Mouse (Mus musculus) T-helper 1 cell (primary cell): ENCODE measurements at regions not wholly inside any gene's neighbourhood (a gene's known extent, or its start where the extent isn't known, plus 50 kb on each side); places are given as distances from the start of the nearest gene placed in this dataset.
"Not testable (repeated sequence)": the region's sequence is repeated elsewhere in the genome, so short reads cannot be mapped to it uniquely, and the experiment has no call there.

ENCODE experiments used
- in situ Hi-C: fragments of 300-600 bp; cut with MboI, MseI; formaldehyde crosslinking; loops from one replicate; pipeline ENCODE4 v1.15.1; 2025; ENCODE audit warnings: high pct_unique_total_duplicates

DNA sequence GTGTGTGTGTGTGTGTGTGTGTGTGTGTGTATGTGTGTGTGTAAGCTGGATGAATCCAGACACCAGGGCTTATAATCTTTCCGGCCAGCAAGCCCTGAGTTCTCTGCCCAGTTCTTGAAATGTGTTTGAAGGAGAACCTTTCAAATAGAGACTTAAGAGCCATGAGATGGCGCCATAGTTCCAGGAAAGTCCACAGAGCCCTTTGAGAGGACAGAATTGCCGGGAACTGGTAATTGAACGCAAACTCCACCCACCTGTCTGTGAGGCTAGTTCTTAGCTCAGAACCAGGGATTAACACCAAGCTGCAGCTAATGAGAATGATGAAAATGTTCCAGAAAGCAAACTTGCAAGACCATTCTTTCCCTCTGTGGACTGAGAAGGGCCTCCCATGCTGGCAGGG is 72.2 kb downstream of the Trim42 start:
- in situ Hi-C loops, result no loop called here

GRCm38 (mm10) chr9:97295770-97296169 is 74.0 kb downstream of the Trim42 start:
- in situ Hi-C loops, result no loop called here

- in situ Hi-C loops, result no loop called here
These were observed 77.9 kb downstream of the Trim42 start for GRCm38 (mm10) chr9:97291870-97292269.

DNA sequence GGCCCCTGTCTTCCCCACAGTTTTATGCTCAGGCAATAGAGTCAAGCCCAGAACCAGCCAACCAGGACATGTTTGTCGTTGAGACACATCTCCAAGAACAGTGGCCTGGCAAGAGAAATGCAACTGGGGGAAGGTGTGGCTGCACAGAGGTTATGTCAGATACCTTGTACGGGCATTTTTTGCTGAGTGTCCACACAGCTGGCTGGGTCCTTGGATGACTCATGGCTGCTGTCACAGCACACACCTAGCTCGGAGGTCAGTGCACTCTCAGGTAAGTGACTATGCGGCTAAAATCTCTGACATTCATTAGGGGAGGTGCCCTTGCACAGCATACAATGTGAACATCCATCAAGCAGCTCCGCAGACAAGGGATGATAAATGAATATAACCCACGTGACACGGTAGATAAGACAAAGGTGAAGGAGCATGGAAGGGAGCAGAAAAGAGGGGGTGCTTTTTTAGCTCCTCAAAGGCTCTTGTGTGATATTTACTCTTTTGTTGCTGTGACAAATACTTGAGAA is 85.4 kb downstream of the Trim42 start:
- in situ Hi-C loops, result no loop called here

DNA sequence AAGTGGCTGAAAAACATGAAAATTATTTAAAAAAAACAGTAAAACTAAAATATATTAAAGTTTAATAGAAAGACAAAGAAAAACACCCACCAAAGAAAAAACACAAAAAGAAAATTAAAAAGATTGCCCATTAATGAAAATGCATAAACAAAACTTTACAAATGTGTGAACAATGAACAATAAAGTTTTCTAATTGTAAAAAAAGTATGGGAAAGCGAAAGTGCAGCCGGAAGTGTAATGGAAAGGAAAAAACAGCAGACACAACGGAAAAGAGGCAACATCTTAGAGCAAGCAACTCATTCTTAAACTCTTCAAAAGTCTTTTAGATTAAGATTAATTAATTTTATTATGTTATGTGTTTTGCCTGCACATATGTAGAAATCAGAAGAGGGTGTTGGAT is 87.7 kb downstream of the Trim42 start:
- in situ Hi-C loops, result no loop called here

- in situ Hi-C loops, result not testable (repeated sequence)
These were observed 94.3 kb downstream of the Trim42 start for GRCm38 (mm10) chr9:97275449-97275848.

GRCm38 (mm10) chr9:97273891-97274290 is 95.9 kb downstream of the Trim42 start:
- in situ Hi-C loops, result no loop called here

- in situ Hi-C loops, result no loop called here
These were observed 97.7 kb downstream of the Trim42 start for GRCm38 (mm10) chr9:97272061-97272460.

DNA sequence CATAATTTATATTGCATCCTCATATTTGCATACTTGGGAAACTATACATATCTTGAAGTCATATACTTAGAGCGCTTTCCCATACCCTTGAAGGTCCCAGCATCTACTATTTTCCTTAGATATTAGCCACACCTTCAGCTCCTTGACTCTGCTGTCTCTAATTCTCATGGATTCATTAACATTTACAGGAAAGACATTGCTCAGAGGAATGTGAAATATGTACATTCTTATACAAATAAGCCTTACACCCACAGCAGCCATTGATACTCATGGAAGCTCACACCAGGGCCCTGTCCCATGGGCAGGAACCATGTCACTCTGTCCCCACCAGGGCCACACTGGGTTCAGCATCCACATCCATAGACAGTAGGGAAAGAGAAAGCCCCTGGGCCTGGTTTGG is 122.1 kb downstream of the Trim42 start:
- in situ Hi-C loops, result no loop called here

DNA sequence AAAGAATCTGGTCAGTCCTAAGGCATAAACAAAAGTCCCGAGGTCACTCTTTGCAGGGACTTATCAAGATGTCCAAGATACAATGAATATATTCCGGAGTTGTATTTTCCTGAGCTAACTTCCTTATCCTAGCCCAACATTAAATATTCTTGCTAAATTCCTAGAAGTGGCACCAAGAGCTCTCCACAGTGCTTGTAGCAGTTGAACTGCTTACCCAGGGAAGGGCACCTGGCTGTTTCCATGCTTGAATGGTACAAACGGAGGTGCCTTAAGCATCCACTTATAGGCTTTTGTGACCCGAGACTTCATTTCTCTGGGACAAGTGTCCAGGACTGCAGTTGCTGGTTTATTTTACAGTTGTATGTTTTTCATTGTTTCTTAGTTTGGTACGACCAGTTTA is 115.1 kb upstream of the Slc25a36 start:
- in situ Hi-C loops, result no loop called here

- in situ Hi-C loops, result no loop called here
These were observed 113.6 kb upstream of the Slc25a36 start for GRCm38 (mm10) chr9:97224549-97224948.

DNA sequence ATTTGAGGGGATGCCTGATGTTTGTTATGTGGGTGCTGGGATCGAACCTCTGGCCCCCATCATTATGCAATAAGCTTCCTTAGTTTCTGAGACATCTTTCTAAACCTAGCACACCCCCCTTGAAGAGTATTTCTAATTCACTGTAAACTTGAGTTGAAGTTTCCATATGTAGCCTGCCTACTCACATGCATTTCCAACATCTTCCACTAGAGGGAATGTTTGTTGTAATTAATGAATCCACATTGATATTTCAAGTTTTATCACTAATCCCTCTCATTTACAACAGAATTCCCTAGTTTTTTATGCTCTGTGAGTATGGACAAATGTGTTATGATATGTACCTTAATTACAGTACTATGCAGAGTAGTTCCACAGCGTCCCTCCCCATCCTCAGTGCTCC is 103.8 kb upstream of the Slc25a36 start:
- in situ Hi-C loops, result no loop called here

- in situ Hi-C loops, result no loop called here
These were observed 79.4 kb upstream of the Slc25a36 start for GRCm38 (mm10) chr9:97190321-97190860.

DNA sequence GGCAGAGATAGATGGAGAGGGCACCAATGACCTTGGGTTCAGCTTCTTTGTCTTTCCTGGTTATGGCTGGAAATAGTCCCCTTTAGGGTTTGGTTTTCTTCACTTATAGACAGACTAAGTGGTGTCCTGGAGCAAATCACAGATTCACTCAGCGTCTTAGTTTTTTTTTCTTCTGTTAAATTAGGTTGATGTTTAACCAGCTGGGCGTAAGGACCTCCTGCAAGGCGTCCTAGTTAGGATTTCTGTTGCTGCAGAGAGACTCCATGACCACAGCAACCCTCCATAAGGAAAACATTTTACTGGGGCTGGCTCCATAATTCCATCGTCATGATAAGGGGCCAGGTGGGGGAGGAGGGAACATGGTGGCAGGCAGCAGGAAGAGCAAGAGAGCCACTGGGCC is 78.7 kb upstream of the Slc25a36 start:
- in situ Hi-C loops, result no loop called here

DNA sequence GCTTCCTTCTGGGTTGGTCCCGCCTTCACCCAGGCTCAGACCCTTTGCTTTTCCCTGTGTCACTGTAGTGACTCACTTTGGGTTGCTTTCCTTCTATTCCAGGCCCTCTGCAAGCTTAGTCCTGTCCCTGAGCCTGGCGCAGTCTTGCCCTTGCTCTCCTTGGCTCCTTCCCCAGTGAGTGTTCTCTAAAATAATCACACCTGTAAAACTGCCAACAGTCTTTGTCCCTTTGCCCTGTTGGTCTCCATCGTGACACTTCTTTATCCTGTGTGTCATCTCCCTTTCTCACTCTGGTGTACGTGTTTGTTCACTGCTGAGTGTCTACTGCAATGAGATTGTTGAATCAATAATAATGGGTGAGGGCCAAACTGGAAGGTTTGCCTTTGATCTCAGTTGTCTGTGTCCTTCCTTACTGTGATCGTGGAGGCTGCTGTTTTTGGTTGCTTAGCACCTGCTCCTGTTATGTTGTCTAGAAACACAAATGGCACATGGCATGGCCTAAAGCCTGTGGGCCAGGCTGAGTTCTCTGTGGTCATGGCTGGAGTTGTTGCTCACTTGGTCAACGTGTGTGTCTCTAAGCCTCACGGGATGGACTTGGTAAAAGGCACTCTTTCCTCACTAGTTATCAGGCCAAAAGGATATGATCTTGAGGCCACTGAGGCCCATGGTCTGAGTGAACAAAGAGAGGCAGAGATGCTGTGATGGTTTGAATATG is 77.8 kb upstream of the Slc25a36 start:
- in situ Hi-C loops, result no loop called here

- in situ Hi-C loops, result no loop called here
These were observed 62.4 kb upstream of the Slc25a36 start for GRCm38 (mm10) chr9:97173230-97173951.

GRCm38 (mm10) chr9:97172075-97172474 is 61.1 kb upstream of the Slc25a36 start:
- in situ Hi-C loops, result no loop called here

- in situ Hi-C loops, result no loop called here
These were observed 60.5 kb upstream of the Slc25a36 start for GRCm38 (mm10) chr9:97171484-97171883.

GRCm38 (mm10) chr9:97170836-97171235 is 59.9 kb upstream of the Slc25a36 start:
- in situ Hi-C loops, result no loop called here

- in situ Hi-C loops, result loop anchor here (5.0 kb wide), 1 partner anchor 235 kb away; no protein-coding TSS in a partner anchor
These were observed 51.5 kb upstream of the Slc25a36 start for GRCm38 (mm10) chr9:97162465-97162864.
